ENCODE assay signal across 15 mouse cellular contexts in the genomic region with DNA sequence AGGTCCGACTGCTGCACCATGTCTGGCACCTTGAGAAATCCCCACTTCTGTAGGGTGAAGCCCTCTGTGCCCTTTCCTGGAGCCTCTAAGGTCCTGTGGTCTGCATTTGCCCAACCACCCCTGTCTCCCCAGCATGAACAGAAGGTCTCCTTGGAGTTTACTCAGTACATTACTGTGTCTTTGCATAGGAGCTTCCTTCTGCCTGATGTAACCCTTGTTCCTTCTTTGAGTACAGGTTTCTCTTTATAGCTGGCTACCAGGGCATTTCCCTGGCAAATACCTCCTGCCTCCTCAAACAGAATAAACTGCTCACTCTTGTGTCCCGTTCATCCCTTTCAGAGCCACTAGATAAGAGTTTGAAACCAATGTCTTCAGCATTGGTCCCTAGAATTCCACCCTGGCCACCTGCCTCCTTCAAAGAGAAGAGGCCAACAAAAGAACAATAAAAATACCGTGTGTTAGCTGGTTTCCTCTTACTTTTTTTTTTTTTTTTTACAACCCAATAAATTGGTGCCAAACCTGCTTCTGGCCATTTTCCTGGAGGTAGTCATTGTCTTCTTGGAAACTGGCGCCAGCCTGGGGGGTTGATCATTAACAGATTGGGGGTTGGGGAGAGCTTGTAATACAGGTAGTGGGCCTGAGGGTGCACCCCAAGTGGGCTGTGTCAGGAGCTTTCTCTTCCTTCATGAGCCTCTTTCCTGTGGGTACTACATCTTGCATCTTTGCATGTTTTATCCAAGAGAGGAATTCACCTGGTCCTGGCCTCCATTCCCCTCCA.
DNase-seq lines count a peak whose midpoint lies in the region; ATAC-seq lines count a peak whose summit lies in the region.
"Had no signal": no experiment of that assay in that cellular context is flagged by ENCODE, and none has a peak within 500 bp of the region (broad histone marks: within the 10 kb centered on the region; RNA-seq: fewer than 3 reads in every experiment).

No protein-coding gene starts in this region.

- H3K4me1 ChIP-seq in embryonic facial prominence, embryonic 13.5 days, result peaks cover 98% of the 10 kb centered on the region
- H3K4me1 ChIP-seq in embryonic facial prominence, embryonic 10.5 days, result peaks cover 99% of the 10 kb centered on the region
- H3K4me1 ChIP-seq in midbrain, embryonic 10.5 days, result peaks cover 99% of the 10 kb centered on the region
- peaks cover 78% of the 10 kb centered on the region for H3K4me1 ChIP-seq in midbrain, embryonic 11.5 days (ENCODE audit: control insufficient read depth, insufficient read depth, low read length)
- H3K4me1 ChIP-seq in stomach, embryonic 16.5 days (ENCODE audit: control insufficient read depth, insufficient read depth, low read length), result peaks cover 83% of the 10 kb centered on the region

- no peaks in the 10 kb centered on the region for H3K9me3 ChIP-seq in embryonic facial prominence, embryonic 13.5 days
- no peaks in the 10 kb centered on the region for H3K9me3 ChIP-seq in embryonic facial prominence, embryonic 10.5 days
- H3K9me3 ChIP-seq in midbrain, embryonic 10.5 days (replicated peaks), result no peaks in the 10 kb centered on the region
- no peaks in the 10 kb centered on the region for H3K9me3 ChIP-seq in midbrain, embryonic 11.5 days (ENCODE audit: control insufficient read depth, low read length)
- no peaks in the 10 kb centered on the region for H3K9me3 ChIP-seq in stomach, embryonic 16.5 days (replicated peaks; ENCODE audit: control insufficient read depth, low read length)

- H3K27ac ChIP-seq in embryonic facial prominence, embryonic 13.5 days, result 0 out of 2 replicates have a peak overlapping the region, but pooled peaks have one; percentile 5
- no peak overlapping the region for H3K27ac ChIP-seq in embryonic facial prominence, embryonic 10.5 days (replicated peaks)
- H3K27ac ChIP-seq in midbrain, embryonic 10.5 days (replicated peaks), result peak overlapping the region; percentile 46; the same call in 1 of the 2 replicates
- no peak overlapping the region for H3K27ac ChIP-seq in midbrain, embryonic 11.5 days (ENCODE audit: low read depth, low read length)
- peak overlapping the region; percentile 92 for H3K27ac ChIP-seq in stomach, embryonic 16.5 days (ENCODE audit: low read length)
- H3K27ac ChIP-seq: kidney, postnatal 0 days had no signal

- no peak for ATAC-seq in embryonic facial prominence, embryonic 13.5 days (ENCODE audit: insufficient number of reproducible peaks, insufficient read depth, low FRiP score, low TSS enrichment, low read depth)
- no peak for ATAC-seq in midbrain, embryonic 11.5 days (ENCODE audit: low FRiP score)
- ATAC-seq in stomach, embryonic 16.5 days (ENCODE audit: insufficient read depth, low FRiP score), result no peak

- no peak for DNase-seq in embryonic facial prominence, embryonic 10.5 days (ENCODE audit: low spot score)
- DNase-seq in midbrain, embryonic 10.5 days (ENCODE audit: low spot score), result no peak
- no peak for DNase-seq in midbrain, embryonic 11.5 days (ENCODE audit: low spot score, missing footprints)
- DNase-seq in kidney, postnatal 25 days, result peak; percentile 66 to 74
- DNase-seq in left cerebral cortex, adult 9 months (ENCODE audit: low spot score in 2 of 2), result no peak
- no peak for DNase-seq in left cerebral cortex, adult 8-10 months (ENCODE audit: low spot score in 2 of 2)
- DNase-seq: cerebellum, postnatal 14 days; gastrocnemius, postnatal 10 days; lung, postnatal 4 days; right cerebral cortex, adult 18-20 months; thymus, postnatal 4 days had no signal

- no peak overlapping the region for H3K9ac ChIP-seq in embryonic facial prominence, embryonic 13.5 days
- no peak overlapping the region for H3K9ac ChIP-seq in midbrain, embryonic 11.5 days (ENCODE audit: low read length)
- H3K9ac ChIP-seq in stomach, embryonic 16.5 days (ENCODE audit: low read length), result no peak overlapping the region

- no peaks in the 10 kb centered on the region for H3K27me3 ChIP-seq in embryonic facial prominence, embryonic 13.5 days
- no peaks in the 10 kb centered on the region for H3K27me3 ChIP-seq in embryonic facial prominence, embryonic 10.5 days (replicated peaks; ENCODE audit: low read depth, poor library complexity, severe bottlenecking)
- peaks cover 12% of the 10 kb centered on the region; the same call in 1 of the 2 replicates for H3K27me3 ChIP-seq in midbrain, embryonic 10.5 days (ENCODE audit: low read depth, poor library complexity, severe bottlenecking)
- H3K27me3 ChIP-seq in midbrain, embryonic 11.5 days (ENCODE audit: control insufficient read depth, insufficient read depth, low read length), result no peaks in the 10 kb centered on the region; the same call in 1 of the 2 replicates
- no peaks in the 10 kb centered on the region for H3K27me3 ChIP-seq in stomach, embryonic 16.5 days (ENCODE audit: control insufficient read depth, insufficient read depth, low read length)

- 53% methylated on average over 4 of the region's 4 CpGs for WGBS in embryonic facial prominence, embryonic 13.5 days
- WGBS in embryonic facial prominence, embryonic 10.5 days, result 74% methylated on average over 4 of the region's 4 CpGs
- WGBS in midbrain, embryonic 10.5 days, result 71% methylated on average over 4 of the region's 4 CpGs
- 70% methylated on average over 4 of the region's 4 CpGs for WGBS in midbrain, embryonic 11.5 days
- WGBS in stomach, embryonic 16.5 days, result 54% methylated on average over 4 of the region's 4 CpGs

- no peaks in the 10 kb centered on the region; the same call in 1 of the 2 replicates for H3K36me3 ChIP-seq in embryonic facial prominence, embryonic 13.5 days
- peaks cover 27% of the 10 kb centered on the region for H3K36me3 ChIP-seq in embryonic facial prominence, embryonic 10.5 days (replicated peaks)
- H3K36me3 ChIP-seq in midbrain, embryonic 10.5 days, result peaks cover 13% of the 10 kb centered on the region
- H3K36me3 ChIP-seq in midbrain, embryonic 11.5 days (ENCODE audit: control insufficient read depth, insufficient read depth, low read length), result no peaks in the 10 kb centered on the region
- H3K36me3 ChIP-seq in stomach, embryonic 16.5 days (ENCODE audit: control insufficient read depth, insufficient read depth, low read length), result no peaks in the 10 kb centered on the region

- H3K4me3 ChIP-seq in embryonic facial prominence, embryonic 13.5 days, result no peak overlapping the region
- H3K4me3 ChIP-seq in embryonic facial prominence, embryonic 10.5 days, result no peak overlapping the region
- H3K4me3 ChIP-seq in midbrain, embryonic 10.5 days, result no peak overlapping the region
- H3K4me3 ChIP-seq in midbrain, embryonic 11.5 days (ENCODE audit: low read depth, low read length), result no peak overlapping the region
- H3K4me3 ChIP-seq in stomach, embryonic 16.5 days (replicated peaks; ENCODE audit: low read length), result no peak overlapping the region
- H3K4me3 ChIP-seq: erythroblast, embryonic 14.5 days had no signal

- H3K4me2 ChIP-seq in embryonic facial prominence, embryonic 13.5 days, result no peak overlapping the region
- no peak overlapping the region for H3K4me2 ChIP-seq in midbrain, embryonic 11.5 days
- no peak overlapping the region for H3K4me2 ChIP-seq in stomach, embryonic 16.5 days (ENCODE audit: low read depth, low read length)

Comparison
In these comparisons a context has a peak if more than half of its experiments do, and no peak if none do; other contexts are left out.
1. H3K27ac ChIP-seq: peak in embryonic facial prominence, embryonic 13.5 days (single experiment), midbrain, embryonic 10.5 days (single experiment) and stomach, embryonic 16.5 days (single experiment); none in embryonic facial prominence, embryonic 10.5 days (single experiment) and midbrain, embryonic 11.5 days (single experiment).
2. DNase-seq: peak in kidney, postnatal 25 days (2 of 2); none in embryonic facial prominence, embryonic 10.5 days (single experiment), midbrain, embryonic 10.5 days (single experiment), midbrain, embryonic 11.5 days (single experiment), left cerebral cortex, adult 9 months (0 of 2) and left cerebral cortex, adult 8-10 months (0 of 2).